Mouse (Mus musculus): ENCODE results near the gene Bcl2l14. TPM values are rescaled to one million over a fixed set of nuclear protein-coding genes. Genes with fewer than 3 reads are reported as not detected.
A peak's percentile ranks its signal among the peaks of the same experiment; 100 is the strongest.

Gene Bcl2l14
- total RNA-seq, 2 experiments from 2014 or later: 4.0 TPM; not detected in 1

- no peak for ATAC-seq (replicated peaks; ENCODE audit: poor library complexity, severe bottlenecking)
Observed at GRCm38 (mm10) chr6:134390837-134391236, 5.3 kb upstream of the Bcl2l14 start.

GRCm38 (mm10) chr6:134402914-134403683 is 7.0 kb downstream of the Bcl2l14 start:
- ATAC-seq (replicated peaks; ENCODE audit: poor library complexity, severe bottlenecking): peak; percentile 88

DNA sequence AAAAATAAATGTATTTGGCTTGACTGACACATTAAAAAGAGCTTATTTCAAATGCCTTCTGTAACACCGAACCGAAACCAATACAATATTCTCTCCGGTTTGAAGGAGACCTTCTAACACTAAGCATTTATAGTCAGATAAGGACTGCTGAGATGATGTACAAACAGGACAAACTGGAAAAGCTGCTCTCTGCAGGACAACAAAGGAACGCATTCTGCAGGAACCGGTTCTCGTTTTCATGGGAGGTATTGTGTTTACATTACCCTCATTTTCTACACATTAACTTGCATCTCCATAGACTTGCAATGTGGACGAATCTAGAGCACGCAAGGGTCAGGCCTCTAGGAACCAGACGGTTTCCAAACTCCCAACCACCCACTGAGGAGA is 7.6 kb downstream of the Bcl2l14 start:
- no peak for ATAC-seq (replicated peaks; ENCODE audit: poor library complexity, severe bottlenecking)

- no peak for ATAC-seq (replicated peaks; ENCODE audit: poor library complexity, severe bottlenecking)
Observed at GRCm38 (mm10) chr6:134407226-134407625, 11.1 kb downstream of the Bcl2l14 start.

- peak; percentile 96 for ATAC-seq (replicated peaks; ENCODE audit: poor library complexity, severe bottlenecking)
Observed at GRCm38 (mm10) chr6:134413706-134414531, 17.8 kb downstream of the Bcl2l14 start.

DNA sequence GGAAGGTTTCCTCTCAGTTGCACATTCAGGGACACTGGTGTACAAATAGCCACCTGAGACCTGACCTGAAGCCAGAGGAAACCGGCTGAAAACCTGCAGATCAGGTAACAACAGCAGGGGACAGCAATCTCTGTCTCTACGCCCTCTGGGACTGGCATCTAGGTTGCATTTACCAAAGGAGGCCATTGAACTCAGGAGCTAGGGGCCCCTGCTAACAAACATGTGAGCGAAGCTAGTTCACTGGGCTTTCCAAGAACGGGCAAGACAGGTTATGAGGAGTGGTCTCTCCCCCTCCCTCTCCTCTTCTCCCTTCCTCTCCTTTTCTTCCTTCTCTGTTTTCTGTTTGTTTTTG is 18.4 kb downstream of the Bcl2l14 start:
- ATAC-seq (replicated peaks; ENCODE audit: poor library complexity, severe bottlenecking): no peak; the same call in 1 of the 2 replicates

DNA sequence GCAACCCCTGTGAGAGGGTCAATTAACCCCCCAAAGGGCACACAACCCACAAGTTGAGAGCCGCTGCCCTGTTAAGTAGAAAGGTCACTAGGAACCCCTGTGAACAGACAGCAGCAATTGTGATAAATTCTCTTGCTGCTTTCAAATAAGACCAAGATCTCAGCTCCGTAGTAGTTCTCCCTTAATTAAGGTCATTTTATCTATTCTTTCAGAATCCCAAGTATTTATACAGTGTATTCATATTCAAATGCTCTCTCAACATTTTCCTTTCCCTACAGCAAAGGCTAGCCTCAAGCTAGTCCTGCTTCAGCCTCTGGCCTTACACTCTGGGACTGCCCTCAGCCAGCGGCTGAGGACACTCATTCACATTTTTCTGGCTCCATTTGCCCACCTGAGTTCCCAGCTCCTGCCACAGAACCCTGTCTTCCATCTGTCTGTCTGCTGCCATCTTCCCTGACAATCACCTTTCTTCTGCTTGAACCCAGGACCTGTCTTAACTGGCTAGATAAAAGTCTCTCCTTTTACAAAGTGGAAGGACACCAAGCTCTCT is 20.5 kb downstream of the Bcl2l14 start:
- no peak for ATAC-seq (replicated peaks; ENCODE audit: poor library complexity, severe bottlenecking)

GRCm38 (mm10) chr6:134417886-134418285 is 21.8 kb downstream of the Bcl2l14 start:
- ATAC-seq (replicated peaks; ENCODE audit: poor library complexity, severe bottlenecking): no peak

DNA sequence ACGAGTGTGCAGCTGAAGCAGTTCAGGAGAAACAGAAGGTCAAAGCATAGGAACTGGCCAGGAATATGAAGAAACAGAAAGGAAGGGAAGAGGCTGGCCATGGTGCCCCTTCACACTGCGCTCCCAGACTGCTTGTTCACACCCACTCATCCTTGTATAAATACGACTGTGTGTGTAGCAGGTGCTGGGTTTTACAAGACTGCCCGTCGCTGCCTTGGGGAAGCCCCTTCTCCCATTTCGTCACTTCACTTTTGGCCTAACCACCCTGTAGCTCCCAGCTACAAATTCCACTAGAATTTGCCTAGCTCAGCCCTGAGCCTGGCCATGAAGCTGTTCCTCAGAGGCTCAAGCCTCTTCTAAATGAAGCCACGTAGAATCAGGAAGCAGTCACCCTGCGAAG is 24.3 kb downstream of the Bcl2l14 start:
- ATAC-seq (replicated peaks; ENCODE audit: poor library complexity, severe bottlenecking): no peak

DNA sequence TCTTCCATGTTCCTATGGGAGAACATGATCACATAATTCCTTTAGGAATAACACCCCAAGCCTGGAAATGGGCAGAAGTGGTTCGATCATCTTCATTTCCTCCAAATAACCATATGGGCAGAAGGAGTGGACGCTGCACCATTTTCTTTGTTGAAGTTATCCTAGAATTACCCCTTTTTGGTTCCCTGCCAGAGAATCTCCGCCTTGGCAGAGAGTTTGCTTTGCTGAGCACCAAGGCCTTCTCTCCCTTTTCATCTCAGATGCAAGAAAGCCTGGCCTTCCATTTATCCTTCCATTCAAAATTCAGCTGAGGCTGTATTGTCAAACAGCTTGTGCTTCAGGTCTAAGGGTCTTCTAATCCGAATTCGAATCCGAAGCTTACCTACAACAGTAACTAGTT is 25.8 kb downstream of the Bcl2l14 start:
- ATAC-seq (replicated peaks; ENCODE audit: poor library complexity, severe bottlenecking): no peak

DNA sequence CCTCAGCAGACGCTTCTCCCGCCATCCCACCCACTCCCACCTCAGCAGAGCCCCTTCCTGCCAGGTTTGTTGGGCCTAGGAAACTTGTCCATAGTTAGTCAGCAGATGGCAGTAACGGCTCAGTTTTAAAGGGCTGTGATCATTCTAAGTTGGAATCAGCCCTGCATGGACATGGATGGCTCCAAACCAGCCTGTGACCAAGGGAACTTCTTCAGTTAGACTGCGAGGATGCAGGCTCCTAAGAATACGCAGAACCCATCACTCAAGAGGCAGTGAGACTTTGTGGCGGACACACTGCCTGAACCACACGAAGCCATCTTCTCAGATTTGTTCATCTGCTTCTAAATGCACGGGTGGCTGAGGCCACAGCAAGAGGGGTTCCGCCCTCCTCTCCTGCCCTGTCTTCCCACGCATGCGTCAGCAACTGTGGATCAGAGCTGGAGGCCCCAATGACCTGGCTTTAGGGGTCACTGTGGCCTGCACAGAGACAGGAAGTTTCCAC is 29.1 kb downstream of the Bcl2l14 start:
- ATAC-seq (replicated peaks; ENCODE audit: poor library complexity, severe bottlenecking): peak; percentile 85

- ATAC-seq (replicated peaks; ENCODE audit: poor library complexity, severe bottlenecking): no peak
Observed at GRCm38 (mm10) chr6:134427165-134427564, 31.0 kb downstream of the Bcl2l14 start.

- ATAC-seq (replicated peaks; ENCODE audit: poor library complexity, severe bottlenecking): no peak
Observed at GRCm38 (mm10) chr6:134428455-134428854, 32.3 kb downstream of the Bcl2l14 start.

- ATAC-seq (replicated peaks; ENCODE audit: poor library complexity, severe bottlenecking): no peak
Observed at GRCm38 (mm10) chr6:134430161-134430799, 34.2 kb downstream of the Bcl2l14 start.

GRCm38 (mm10) chr6:134431583-134431982 is 35.5 kb downstream of the Bcl2l14 start:
- no peak for ATAC-seq (replicated peaks; ENCODE audit: poor library complexity, severe bottlenecking)

GRCm38 (mm10) chr6:134433281-134433680 is 37.2 kb downstream of the Bcl2l14 start:
- no peak for ATAC-seq (replicated peaks; ENCODE audit: poor library complexity, severe bottlenecking)

- ATAC-seq (replicated peaks; ENCODE audit: poor library complexity, severe bottlenecking): no peak
Observed at GRCm38 (mm10) chr6:134434044-134434443, 37.9 kb downstream of the Bcl2l14 start.

DNA sequence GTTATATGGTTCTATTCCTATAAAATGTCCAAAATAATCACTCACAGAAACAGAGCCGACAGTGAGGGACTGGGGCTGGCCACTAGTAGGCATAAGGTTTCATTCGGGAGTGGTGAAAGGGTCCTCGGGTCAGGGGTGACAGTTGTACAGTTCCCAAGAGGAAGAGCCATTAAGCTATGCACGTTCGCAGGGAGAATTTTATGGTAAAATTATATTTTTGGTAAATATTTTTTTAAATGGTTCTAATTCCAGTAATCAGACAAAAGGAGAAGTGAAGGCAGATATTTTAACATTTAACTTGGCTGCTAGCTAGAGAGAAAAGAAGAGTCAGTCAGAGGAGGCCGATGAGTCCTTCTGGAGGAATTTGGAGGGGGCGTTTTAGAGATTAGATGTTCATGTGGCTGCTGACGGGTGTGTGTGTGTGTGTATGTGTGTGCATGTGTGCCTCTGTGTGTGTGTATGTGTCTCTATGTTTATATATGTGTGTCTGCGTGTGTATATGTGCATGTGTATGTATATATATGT is 38.8 kb downstream of the Bcl2l14 start:
- ATAC-seq (replicated peaks; ENCODE audit: poor library complexity, severe bottlenecking): no peak

DNA sequence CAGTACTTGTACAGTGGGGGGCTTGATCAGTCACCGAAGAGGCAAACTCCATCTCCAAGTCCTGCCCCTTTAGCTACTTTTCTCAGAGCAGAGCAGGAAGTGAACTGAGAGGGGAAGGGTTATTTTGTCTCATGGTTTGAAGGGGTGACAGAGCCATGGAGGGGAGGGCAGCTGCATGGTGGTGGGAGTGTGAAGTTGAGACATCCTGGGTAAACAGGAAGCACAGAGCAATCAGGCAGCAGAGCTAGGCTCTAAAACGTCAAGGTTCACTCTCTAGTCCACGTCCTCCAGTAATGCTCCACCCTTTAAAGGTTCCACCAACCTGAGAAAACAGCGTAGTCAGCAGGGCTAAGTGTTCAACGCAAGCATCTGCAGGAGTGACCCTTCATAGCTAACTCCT is 40.8 kb downstream of the Bcl2l14 start:
- ATAC-seq (replicated peaks; ENCODE audit: poor library complexity, severe bottlenecking): 0 out of 2 replicates have a peak, but pooled peaks have one; percentile 22

- no peak for ATAC-seq (replicated peaks; ENCODE audit: poor library complexity, severe bottlenecking)
Observed at GRCm38 (mm10) chr6:134439401-134440021, 43.4 kb downstream of the Bcl2l14 start.

Data from granulocyte monocyte progenitor cell, adult 5-6 weeks (primary cell).